Mouse (Mus musculus) embryo, embryonic 9.5 days (tissue): ENCODE measurements around the gene Gm8439.
"Not testable (repeated sequence)": the region's sequence is repeated elsewhere in the genome, so short reads cannot be mapped to it uniquely, and the experiment has no call there.

ENCODE experiments used
- DNase-seq: peaks from one replicate; pipeline ENCODE4 v3.0.0-alpha.2; 2017; ENCODE audit errors: extremely low spot score

Gene Gm8439

GRCm38 (mm10) chr4:120588445-120588844 is at the start of gene Gm8439:
Gm8439 (plus strand) TSS chr4:120588745.
- DNase-seq = no peak

- DNase-seq = no peak
These were observed 43.6 kb upstream of the Gm8439 start for GRCm38 (mm10) chr4:120544896-120545295.

GRCm38 (mm10) chr4:120556592-120556991 is 32.0 kb upstream of the Gm8439 start:
- no peak for DNase-seq

GRCm38 (mm10) chr4:120565726-120566125 is 22.8 kb upstream of the Gm8439 start:
- no peak for DNase-seq

- no peak for DNase-seq
These were observed 20.5 kb upstream of the Gm8439 start for GRCm38 (mm10) chr4:120568005-120568404.

GRCm38 (mm10) chr4:120569025-120569424 is 19.5 kb upstream of the Gm8439 start:
- no peak for DNase-seq

- peak; percentile 99 for DNase-seq
These were observed 18.8 kb upstream of the Gm8439 start, which contains the start of gene Ctps for GRCm38 (mm10) chr4:120569486-120570437. Ctps (minus strand) TSS chr4:120570276.

GRCm38 (mm10) chr4:120570438-120571069 is 18.0 kb upstream of the Gm8439 start:
- DNase-seq = no peak

GRCm38 (mm10) chr4:120571070-120571464 is 17.5 kb upstream of the Gm8439 start:
- DNase-seq = no peak

- no peak for DNase-seq
These were observed 16.9 kb upstream of the Gm8439 start for GRCm38 (mm10) chr4:120571691-120572090.

GRCm38 (mm10) chr4:120580894-120581293 is 7.7 kb upstream of the Gm8439 start:
- DNase-seq = no peak

GRCm38 (mm10) chr4:120581711-120582110 is 6.8 kb upstream of the Gm8439 start:
- no peak for DNase-seq

- no peak for DNase-seq
These were observed 1.6 kb upstream of the Gm8439 start for GRCm38 (mm10) chr4:120586986-120587385.

GRCm38 (mm10) chr4:120589070-120589469 is 525 bp downstream of the Gm8439 start:
- no peak for DNase-seq

- DNase-seq = peak; percentile 71
These were observed 1.4 kb downstream of the Gm8439 start for GRCm38 (mm10) chr4:120589815-120590422.

GRCm38 (mm10) chr4:120590973-120591372 is 2.4 kb downstream of the Gm8439 start:
- no peak for DNase-seq

GRCm38 (mm10) chr4:120596210-120596609 is 7.7 kb downstream of the Gm8439 start:
- not testable (repeated sequence) for DNase-seq

GRCm38 (mm10) chr4:120598922-120599321 is 10.4 kb downstream of the Gm8439 start:
- no peak for DNase-seq

GRCm38 (mm10) chr4:120601774-120602173 is 13.2 kb downstream of the Gm8439 start:
- no peak for DNase-seq

- no peak for DNase-seq
These were observed 14.1 kb downstream of the Gm8439 start for GRCm38 (mm10) chr4:120602669-120603068.

- no peak for DNase-seq
These were observed 18.4 kb downstream of the Gm8439 start for GRCm38 (mm10) chr4:120606941-120607340.

- DNase-seq = no peak
These were observed 22.5 kb downstream of the Gm8439 start for GRCm38 (mm10) chr4:120611005-120611404.
